Mouse (Mus musculus) yolk sac, embryonic 10.5 days (tissue): ENCODE measurements at regions not wholly inside any gene's neighbourhood (a gene's known extent, or its start where the extent isn't known, plus 50 kb on each side); places are given as distances from the start of the nearest gene placed in this dataset.

ENCODE experiments used
- DNase-seq: peaks from one replicate; pipeline ENCODE4 v3.0.0-alpha.2; 2017; ENCODE audit warnings: low spot score

DNA sequence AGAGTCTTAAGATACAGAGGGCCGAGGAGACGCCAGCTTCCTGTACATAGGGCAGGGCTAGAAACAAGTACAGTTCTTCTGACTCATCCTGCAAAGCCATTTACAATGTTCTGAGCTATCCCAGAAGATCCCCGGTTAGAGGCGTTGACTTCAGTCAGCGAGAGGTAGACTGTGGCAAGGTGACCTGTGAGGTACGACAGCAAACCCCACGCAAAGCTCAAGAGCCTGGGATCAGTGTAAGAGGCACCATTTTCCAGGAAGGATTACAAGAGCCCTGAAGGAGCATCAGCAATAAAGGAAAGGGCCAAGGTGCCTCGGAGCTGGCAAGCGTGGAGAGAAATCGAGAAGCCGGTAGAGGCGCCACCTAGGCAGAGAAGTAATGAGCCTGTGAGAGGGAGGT, 61.8 kb upstream of the Frmd6 start:
- no peak for DNase-seq

DNA sequence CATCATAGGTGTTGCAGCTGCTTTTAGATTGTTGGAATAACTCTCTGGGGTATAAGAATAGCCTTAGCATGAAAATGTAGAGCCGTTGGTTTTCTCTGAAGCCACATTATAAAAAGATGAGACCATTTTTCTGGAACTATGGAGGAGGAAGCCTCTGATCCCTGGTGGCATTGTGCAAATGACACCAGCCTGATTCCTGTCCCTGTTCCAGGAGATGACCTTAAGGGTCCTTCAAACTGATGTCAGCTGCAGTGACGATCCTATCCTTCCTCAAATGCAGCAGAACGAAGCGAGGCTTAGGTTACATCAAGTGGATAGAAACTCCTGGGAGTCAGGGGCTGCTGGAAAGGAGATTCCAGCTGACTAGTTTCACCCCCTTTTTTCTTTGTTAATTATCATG, 59.0 kb upstream of the Frmd6 start:
- DNase-seq, result no peak

DNA sequence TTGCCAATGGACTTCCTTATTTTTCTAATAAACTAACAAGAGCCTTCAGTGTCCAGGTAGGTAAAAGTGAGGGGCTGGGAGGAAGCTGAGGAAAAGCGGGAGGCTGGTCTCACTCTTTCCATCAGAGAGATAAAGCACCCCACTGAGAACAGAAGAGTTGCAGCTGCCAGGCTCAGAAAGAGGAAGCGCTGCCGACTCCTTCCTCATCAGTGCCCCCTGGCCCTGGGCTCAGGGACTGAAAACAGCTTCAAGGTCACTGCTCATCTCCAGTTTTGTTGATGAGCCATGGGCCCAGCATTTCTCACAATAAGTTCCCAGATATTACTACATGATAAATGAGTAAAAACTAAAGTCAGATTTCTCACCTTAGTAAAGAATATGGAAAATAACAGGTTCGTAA, 57.4 kb upstream of the Frmd6 start:
- DNase-seq, result no peak

DNA sequence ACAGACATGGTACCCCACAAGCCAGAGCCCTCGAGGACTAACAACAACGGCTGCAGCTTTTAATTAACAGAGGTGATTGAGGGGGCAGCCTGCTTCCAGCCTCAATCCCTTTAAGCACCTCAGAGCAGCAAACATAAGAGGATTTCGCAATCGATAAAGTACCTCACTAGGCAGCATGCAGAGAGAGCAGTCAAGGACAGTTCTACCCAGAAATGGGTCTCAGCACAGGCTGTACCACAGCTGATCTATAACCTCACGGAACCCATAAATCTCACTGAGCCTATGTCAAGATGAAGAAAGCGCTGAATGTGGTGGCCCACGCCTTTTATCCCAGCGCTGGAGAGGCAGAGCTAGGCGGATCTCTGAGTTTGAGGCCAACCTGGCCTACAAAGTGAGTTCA, 56.6 kb upstream of the Frmd6 start:
- DNase-seq, result no peak

DNA sequence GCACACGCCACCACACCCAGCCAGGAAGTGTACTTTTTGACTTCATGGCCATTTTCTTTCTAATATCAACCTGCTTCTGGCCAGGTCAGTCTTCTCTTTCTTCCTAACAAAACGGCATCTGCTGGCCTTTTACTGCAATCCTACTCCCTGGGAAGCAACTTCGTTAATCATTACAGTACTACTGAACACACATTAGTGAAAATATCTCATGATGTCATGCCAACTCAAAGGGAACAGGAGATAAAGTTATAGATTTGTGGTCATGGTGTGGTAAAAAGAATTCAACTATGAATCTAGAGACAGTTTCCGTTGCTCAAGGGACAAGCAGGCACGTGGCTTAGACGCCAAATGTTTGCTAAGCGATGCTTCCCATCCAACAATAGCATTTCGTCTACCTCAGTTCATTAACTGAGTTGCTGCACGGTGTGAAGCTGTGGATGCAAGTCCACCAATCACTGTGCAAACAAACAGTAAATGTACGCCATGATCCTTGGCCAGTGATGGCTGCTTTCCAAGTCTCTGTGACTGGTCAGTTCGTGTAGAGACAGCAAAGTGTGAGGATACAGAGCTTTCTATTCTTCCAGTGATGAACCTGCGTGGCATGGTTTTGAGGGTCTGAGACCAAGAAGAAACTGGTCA, 55.7 kb upstream of the Frmd6 start:
- no peak for DNase-seq

DNA sequence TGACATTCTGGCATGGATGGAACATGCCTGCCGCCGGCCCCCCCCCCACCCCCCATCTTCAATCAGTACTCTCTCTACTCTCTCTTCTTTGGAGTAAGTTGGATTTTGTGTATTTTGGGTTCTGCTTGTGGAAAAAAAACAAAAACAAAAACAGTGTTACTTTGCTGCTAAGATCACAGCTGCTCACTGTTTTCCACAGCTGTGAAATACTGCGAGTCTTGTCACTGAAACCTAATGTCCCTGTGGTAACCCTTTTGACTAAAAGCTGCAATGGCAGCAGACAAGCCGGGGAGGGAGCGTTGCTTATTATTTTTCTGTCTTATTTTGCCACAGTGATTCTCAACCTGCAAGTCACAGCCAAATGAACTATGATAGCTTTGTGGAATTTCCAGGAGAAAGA, 51.3 kb upstream of the Frmd6 start:
- no peak for DNase-seq

DNA sequence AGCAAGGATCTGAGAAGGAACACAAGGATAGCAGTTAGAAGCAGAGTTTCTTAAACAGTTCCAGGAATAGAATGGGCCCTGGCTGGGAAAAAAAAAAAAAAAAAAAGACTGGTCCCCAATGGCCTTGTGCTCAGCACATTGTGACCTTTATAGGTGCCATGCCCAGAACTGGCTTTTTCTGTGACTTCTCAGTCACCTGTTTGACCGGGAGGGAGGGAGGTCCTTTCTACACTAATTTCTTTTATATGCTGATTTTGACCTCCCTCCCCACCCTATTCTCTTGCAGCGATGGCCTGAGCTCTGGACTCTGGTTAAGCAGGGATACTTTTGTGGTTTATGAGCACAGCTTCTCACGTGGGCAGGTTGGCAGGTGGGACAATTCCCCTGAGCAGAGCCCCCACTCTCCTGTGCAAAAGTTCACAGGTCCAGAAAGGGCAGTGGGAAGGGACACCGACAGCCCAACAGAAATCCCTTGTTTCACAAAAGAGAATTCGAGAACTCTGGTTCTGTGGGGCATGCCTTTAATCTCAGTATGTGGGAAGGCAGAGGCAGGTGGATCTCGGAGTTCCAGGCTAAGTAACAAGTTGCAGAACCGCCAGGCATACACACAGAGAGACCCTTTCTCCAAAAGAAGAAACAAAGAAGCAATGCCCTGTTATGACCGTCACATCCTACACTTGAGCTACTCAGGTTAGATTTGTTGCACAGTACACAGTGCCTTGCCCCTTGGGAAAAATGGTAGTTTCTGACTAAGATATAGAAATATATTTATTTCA, 50.3 kb upstream of the Frmd6 start:
- DNase-seq, result no peak
